Mouse (Mus musculus) megakaryocyte, embryonic 14.5 days (primary cell): ENCODE data around the gene Med13.

Experiments used
- FLI1 ChIP-seq: IDR thresholded peaks from 2 replicates; pipeline ENCODE4 v1.6.1; 2012; ENCODE audit warnings: low read length, inconsistent platforms, mixed read lengths
- GATA1 ChIP-seq: IDR thresholded peaks from 3 replicates; pipeline ENCODE4 v1.6.1; 2012; ENCODE audit warnings: mixed read lengths, low read length, inconsistent platforms, borderline replicate concordance

DNA sequence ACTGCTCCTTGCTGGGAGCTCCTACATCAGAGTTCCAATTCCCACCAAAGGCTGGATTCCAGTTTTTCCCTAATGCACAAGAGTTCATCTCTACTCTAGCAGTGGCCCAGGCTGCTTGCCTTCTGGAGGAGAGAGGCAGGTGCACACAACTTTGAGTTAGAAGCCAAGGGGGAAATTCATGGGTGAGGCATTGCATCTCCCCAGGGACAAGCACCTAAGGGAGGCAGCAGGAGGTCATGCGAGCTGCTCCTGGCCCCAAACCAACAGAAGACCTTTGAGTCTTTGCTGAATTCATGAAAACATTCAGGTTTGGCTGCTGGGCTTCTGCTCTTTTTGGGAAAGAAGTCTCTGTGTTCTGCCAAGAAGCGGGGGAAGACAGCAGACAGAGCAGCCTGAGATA, 46.4 kb upstream of the Med13 start:
- TF ChIP-seq GATA1 = no peak
- TF ChIP-seq FLI1 = no peak
